Mouse (Mus musculus) neural tube, embryonic 11.5 days (tissue): ENCODE data around the gene Ptprt. TPM values are rescaled to one million over a fixed set of nuclear protein-coding genes. Genes with fewer than 3 reads are reported as not detected.

ENCODE experiments used
- ATAC-seq: fragments of 200-750 bp; cut with Nextera tagmentation; 2 replicates; pipeline ENCODE4 v1.8.0; 2017; ENCODE audit warnings: moderate number of reproducible peaks, mild to moderate bottlenecking, moderate TSS enrichment, moderate library complexity; ENCODE audit not compliant: insufficient read depth, low FRiP score, low TSS enrichment
- DNase-seq: peaks from one replicate; pipeline ENCODE4 v3.0.0-alpha.2; 2015; ENCODE audit warnings: low spot score
- H3K27ac ChIP-seq: fragments of 300-500 bp; sonication (generic); 2 replicates; pipeline ENCODE4 v1.5.1; 2014; ENCODE audit warnings: low read depth, mild to moderate bottlenecking, low read length
- H3K27me3 ChIP-seq: fragments of 300-500 bp; sonication (generic); 2 replicates; pipeline ENCODE4 v1.6.1; 2014; ENCODE audit warnings: mild to moderate bottlenecking, low read length, mixed read lengths; ENCODE audit not compliant: control insufficient read depth, insufficient read depth
- H3K36me3 ChIP-seq: fragments of 300-500 bp; sonication (generic); 2 replicates; pipeline ENCODE4 v1.6.1; 2014; ENCODE audit warnings: mild to moderate bottlenecking, low read length, moderate library complexity, mixed read lengths; ENCODE audit not compliant: control insufficient read depth, insufficient read depth
- H3K4me1 ChIP-seq: fragments of 300-500 bp; sonication (generic); 2 replicates; pipeline ENCODE4 v1.6.1; 2014; ENCODE audit warnings: low read length, mixed read lengths; ENCODE audit not compliant: control insufficient read depth, insufficient read depth
- H3K4me2 ChIP-seq: fragments of 300-500 bp; sonication (generic); 2 replicates; pipeline ENCODE4 v1.6.1; 2014; ENCODE audit warnings: low read depth, mild to moderate bottlenecking, moderate library complexity
- H3K4me3 ChIP-seq: fragments of 300-500 bp; sonication (generic); 2 replicates; pipeline ENCODE4 v1.5.1; 2014; ENCODE audit warnings: low read depth, low read length
- H3K9ac ChIP-seq: fragments of 300-500 bp; sonication (generic); 2 replicates; pipeline ENCODE4 v1.6.1; 2014; ENCODE audit warnings: mild to moderate bottlenecking, low read length
- H3K9me3 ChIP-seq: fragments of 300-500 bp; sonication (generic); 2 replicates; pipeline ENCODE4 v1.6.1; 2016; ENCODE audit warnings: low read length; ENCODE audit not compliant: control insufficient read depth
- WGBS: fragments of 180-500 bp; shearing (Covaris S2); extraction: QIAGEN DNeasy Blood & Tissue Kit; methylation state at CpG from one replicate; pipeline ENCODE4 v1.1.7; 2014; 5-methylcytosine and 5-hydroxymethylcytosine counted together
- polyA plus RNA-seq: library from polyadenylated mRNA; unstranded; fragments of >200 nt; fragmentation: Nextera tagmentation; extraction: Ambion mirVana; gene quantifications from 2 replicates; pipeline ENCODE4 v1.2.1, GENCODE M21; 2014

The Ptprt gene
- polyA plus RNA-seq, 1 experiment from 2014 or later = 1.6 TPM

DNA sequence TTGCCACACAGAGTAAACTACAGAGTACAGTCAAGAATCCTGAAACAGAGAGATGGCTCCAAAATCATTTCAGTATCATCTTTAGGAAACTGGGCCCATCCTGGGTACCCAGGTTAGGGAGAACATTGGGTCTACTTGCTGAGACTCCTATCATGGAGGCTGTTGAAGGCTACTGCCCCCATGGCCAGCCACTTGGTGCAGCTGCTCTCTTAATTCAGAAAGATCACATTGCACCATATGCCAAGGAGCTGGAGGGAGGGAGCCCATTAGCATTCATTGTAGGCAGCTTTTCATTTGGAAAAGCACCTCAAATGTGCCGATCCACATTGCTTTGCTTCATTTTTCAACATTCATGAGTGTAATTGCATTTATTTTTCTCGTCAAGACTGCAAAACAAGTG is 319.1 kb downstream of the Ptprt start:
- no peak for DNase-seq

DNA sequence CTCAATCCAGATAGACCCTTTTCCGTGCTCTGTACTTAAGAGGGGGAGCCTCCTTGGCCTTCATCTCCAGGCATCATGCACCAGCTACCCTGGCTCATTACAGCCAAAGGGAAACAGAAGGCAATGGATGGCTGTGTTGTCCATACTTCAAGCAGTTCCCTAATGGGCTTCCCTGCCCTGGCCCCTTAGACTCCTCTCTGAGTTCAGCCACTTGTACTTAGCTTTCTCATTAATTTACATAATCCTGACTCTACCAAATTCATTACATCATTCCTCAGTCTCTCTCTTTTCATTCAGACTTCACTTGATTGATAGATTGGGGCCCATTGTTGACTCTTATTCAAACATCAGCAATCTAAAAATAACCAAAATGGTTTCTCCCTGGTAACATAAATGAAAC is 320.7 kb downstream of the Ptprt start:
- no peak for ATAC-seq
- H3K4me2 ChIP-seq = no peak overlapping the region
- no peaks in the 10 kb centered on the region for H3K36me3 ChIP-seq
- H3K4me3 ChIP-seq = no peak overlapping the region
- H3K27ac ChIP-seq = no peak overlapping the region
- H3K9me3 ChIP-seq = no peaks in the 10 kb centered on the region
- DNase-seq = no peak
- H3K4me1 ChIP-seq = no peaks in the 10 kb centered on the region
- no peaks in the 10 kb centered on the region for H3K27me3 ChIP-seq
- H3K9ac ChIP-seq = no peak overlapping the region
- WGBS = 83% methylated on average over 1 of the region's 1 CpGs

More for the DNA sequence above, 319.1 kb downstream of the Ptprt start:
- no peaks in the 10 kb centered on the region for H3K9me3 ChIP-seq
- H3K9ac ChIP-seq = no peak overlapping the region
- no peak overlapping the region for H3K4me3 ChIP-seq
- H3K4me2 ChIP-seq = no peak overlapping the region
- H3K36me3 ChIP-seq = no peaks in the 10 kb centered on the region
- no peaks in the 10 kb centered on the region for H3K4me1 ChIP-seq
- WGBS = 71% methylated on average over 2 of the region's 2 CpGs
- H3K27me3 ChIP-seq = no peaks in the 10 kb centered on the region
- no peak for ATAC-seq
- no peak overlapping the region for H3K27ac ChIP-seq

DNA sequence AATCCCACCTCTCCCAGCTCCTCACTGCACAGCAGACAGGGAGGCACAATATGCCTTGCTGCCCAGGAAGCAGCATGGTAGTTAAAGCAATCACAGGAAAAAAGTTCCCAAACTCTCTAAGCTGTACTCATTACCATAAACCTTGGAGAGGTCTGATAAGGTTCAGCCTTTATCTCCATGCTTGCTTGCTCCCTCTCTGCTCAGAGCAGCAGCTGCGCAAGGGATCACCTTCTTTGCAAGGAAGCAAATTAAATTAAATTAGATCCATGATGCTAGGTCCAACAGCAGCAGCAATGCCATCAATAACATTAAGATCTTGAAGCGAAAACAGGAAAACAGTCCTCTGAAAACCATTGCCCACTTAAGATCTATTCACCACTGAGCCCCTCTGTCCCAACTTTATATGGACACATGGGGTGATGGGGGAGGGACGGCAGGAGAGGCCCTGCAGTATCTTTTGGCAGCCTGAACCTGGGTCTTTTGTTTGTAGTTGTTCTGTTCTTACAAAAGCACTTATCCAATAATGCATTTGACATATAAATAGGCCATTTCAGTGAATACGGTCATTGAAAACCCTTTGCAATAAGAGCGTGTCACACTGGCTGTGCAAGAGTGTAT is 328.8 kb downstream of the Ptprt start:
- Histone ChIP-seq H3K9me3 (no peaks in the 10 kb centered on the region), H3K4me1 (0 out of 2 replicates have a peak, but pooled peaks cover 5% of the 10 kb centered on the region), H3K27me3 (no peaks in the 10 kb centered on the region), H3K9ac (no peak overlapping the region), H3K4me2 (no peak overlapping the region), H3K36me3 (no peaks in the 10 kb centered on the region), H3K4me3 (no peak overlapping the region), H3K27ac (no peak overlapping the region)
- peak; percentile 75 for ATAC-seq
- no peak for DNase-seq
- 49% methylated on average over 5 of the region's 5 CpGs for whole genome bisulfite sequencing

DNA sequence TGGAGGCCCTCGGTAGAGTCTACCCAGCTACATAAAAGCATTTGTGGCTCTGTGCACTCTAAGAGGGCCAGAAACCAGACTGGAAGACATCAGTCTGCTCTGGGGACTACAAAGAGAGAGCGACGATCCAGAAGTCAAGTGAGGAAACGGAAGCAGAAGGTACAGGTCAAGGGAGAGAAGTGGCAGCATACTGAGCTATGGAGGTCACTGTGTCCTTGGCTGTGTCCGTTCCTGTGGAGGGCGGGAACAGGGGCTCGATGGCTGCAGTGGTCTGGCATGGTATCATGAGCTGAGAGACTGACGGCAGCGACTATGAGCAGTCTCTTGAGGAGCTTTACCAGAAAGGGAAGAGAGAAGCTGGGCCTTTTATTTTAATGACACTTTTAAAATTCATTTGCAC is 331.5 kb downstream of the Ptprt start:
- WGBS = 93% methylated on average over 9 of the region's 9 CpGs
- no peaks in the 10 kb centered on the region for H3K27me3 ChIP-seq
- 0 out of 2 replicates have a peak, but pooled peaks cover 5% of the 10 kb centered on the region for H3K4me1 ChIP-seq
- DNase-seq (no peak), ATAC-seq (no peak)
- H3K4me2 ChIP-seq = no peak overlapping the region
- no peaks in the 10 kb centered on the region for H3K9me3 ChIP-seq
- no peak overlapping the region for H3K9ac ChIP-seq
- no peak overlapping the region for H3K27ac ChIP-seq
- H3K36me3 ChIP-seq = no peaks in the 10 kb centered on the region
- no peak overlapping the region for H3K4me3 ChIP-seq

DNA sequence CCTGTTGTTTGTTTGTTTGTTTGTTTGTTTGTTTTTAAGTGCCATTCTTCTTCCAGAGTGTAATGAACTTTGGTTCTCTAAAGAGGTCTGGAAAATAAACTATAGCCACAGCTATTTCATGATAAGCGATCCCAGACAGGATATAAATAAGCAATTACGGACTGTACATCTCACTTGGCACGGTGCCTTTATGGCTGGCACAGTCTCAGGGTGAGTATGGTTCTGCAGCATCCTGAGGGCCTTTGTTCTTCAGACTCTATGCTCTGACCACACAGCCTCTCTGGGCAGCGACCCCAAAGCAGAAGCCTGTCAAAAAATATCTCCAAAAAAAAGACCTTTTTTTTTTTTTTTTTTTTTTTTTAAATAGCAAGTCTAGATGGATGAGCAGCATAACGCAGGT is 338.5 kb downstream of the Ptprt start:
- Histone ChIP-seq H3K9me3 (no peaks in the 10 kb centered on the region), H3K27me3 (no peaks in the 10 kb centered on the region), H3K4me2 (no peak overlapping the region), H3K9ac (no peak overlapping the region), H3K4me1 (no peaks in the 10 kb centered on the region), H3K4me3 (no peak overlapping the region), H3K27ac (no peak overlapping the region), H3K36me3 (no peaks in the 10 kb centered on the region)
- DNase-seq (no peak), ATAC-seq (no peak)
- WGBS = 90% methylated on average over 5 of the region's 5 CpGs

DNA sequence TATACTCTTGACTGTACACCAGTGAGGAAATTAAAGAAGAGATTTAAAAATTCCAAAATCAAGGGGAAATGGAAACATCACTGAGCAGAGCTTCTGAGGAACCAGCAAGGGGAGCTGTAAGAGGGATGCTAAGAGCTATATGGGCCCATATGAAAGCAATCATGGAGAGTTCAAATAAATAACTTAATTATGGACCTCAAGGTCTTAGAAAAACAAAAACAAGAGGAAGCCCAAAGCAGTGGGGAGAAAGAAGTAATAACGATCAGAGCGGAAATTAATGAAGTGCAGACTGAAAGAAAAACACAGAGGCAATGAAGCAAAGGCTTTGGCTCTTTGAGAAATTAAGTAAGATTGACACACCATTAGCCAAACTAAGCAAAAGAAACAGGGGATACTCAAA is 353.0 kb downstream of the Ptprt start:
- Histone ChIP-seq H3K4me3 (no peak overlapping the region), H3K36me3 (no peaks in the 10 kb centered on the region), H3K9me3 (no peaks in the 10 kb centered on the region), H3K4me2 (no peak overlapping the region), H3K27ac (no peak overlapping the region), H3K27me3 (no peaks in the 10 kb centered on the region), H3K4me1 (no peaks in the 10 kb centered on the region), H3K9ac (no peak overlapping the region)
- DNase-seq (no peak), ATAC-seq (no peak)
- WGBS = 74% methylated on average over 2 of the region's 2 CpGs

DNA sequence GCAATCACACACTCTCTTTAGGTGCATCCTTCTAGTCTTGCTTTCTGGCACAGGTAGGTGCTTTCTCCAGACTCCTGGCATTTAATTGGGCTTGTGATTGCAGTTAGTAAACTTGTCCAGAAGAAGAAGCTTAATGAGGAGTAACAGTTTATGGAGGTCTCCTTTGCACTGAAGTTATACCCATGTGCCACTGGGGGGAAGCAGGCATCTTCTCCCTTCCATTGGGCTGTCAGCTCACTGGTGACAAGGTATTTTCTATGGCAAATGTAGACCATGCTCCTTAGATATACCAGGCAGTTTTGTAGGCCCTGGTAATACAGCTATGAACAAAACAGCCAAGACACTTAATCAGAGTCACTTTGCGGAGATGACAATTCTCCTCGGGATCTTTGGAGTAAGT is 366.9 kb downstream of the Ptprt start:
- Histone ChIP-seq H3K9ac (no peak overlapping the region), H3K4me3 (no peak overlapping the region), H3K9me3 (no peaks in the 10 kb centered on the region), H3K27me3 (no peaks in the 10 kb centered on the region), H3K4me1 (no peaks in the 10 kb centered on the region), H3K36me3 (no peaks in the 10 kb centered on the region), H3K27ac (no peak overlapping the region), H3K4me2 (no peak overlapping the region)
- WGBS = 80% methylated on average over 2 of the region's 2 CpGs
- no peak for ATAC-seq
- DNase-seq = no peak

DNA sequence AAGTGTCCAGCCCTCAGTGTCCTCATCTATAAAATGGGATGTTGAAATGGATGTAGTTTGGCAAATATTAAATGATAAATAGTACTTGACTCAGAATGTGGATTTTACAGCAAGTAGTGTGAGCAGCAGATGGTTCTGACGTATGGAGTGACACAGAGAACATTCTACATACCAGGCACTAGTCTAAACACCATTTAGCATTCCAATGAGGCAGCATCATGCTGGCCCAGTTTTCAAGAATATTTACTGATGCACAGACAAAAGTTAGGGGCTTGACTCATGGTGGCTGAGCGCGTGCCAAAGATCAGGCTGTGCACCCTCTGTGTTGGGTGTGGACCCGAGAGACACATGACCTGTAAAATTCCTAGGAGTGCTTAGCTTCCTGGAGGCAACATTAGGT is 378.3 kb downstream of the Ptprt start:
- Histone ChIP-seq H3K27ac (no peak overlapping the region), H3K4me1 (no peaks in the 10 kb centered on the region)

DNA sequence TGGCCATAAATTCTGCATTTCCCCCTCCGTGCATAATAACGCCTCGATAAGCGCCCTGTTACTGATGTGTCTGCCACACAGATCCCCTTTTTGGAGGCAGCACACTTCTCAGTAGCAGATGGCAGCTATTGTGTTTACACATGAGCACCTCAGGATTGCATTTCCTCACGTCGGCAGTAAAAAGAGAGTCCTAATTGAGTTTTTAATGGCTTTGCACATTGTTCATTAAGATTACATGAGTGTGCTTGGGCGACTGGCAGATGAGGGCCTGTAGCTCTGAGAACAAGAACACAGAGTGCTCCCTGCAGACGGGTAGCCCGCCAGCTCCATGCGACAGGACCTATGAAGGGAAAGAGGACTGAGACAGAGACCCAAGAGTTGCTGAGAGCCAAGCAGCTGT is 378.8 kb downstream of the Ptprt start:
- Histone ChIP-seq H3K4me3 (no peak overlapping the region), H3K9me3 (no peaks in the 10 kb centered on the region), H3K36me3 (no peaks in the 10 kb centered on the region), H3K27me3 (no peaks in the 10 kb centered on the region), H3K4me2 (no peak overlapping the region), H3K4me1 (no peaks in the 10 kb centered on the region), H3K27ac (no peak overlapping the region), H3K9ac (no peak overlapping the region)
- DNase-seq (peak; percentile 18), ATAC-seq (peak; percentile 64)
- whole genome bisulfite sequencing = 43% methylated on average over 10 of the region's 10 CpGs

More for the DNA sequence above, 378.3 kb downstream of the Ptprt start:
- Histone ChIP-seq H3K9me3 (no peaks in the 10 kb centered on the region), H3K36me3 (no peaks in the 10 kb centered on the region), H3K4me2 (no peak overlapping the region), H3K4me3 (no peak overlapping the region), H3K27me3 (no peaks in the 10 kb centered on the region), H3K9ac (no peak overlapping the region)
- DNase-seq (no peak), ATAC-seq (0 out of 2 replicates have a peak, but pooled peaks have one; percentile 21)
- 84% methylated on average over 4 of the region's 4 CpGs for WGBS
